Mouse (Mus musculus) olfactory bulb, adult 2 months (tissue): ENCODE results near the gene Homer3.

Experiments used
- CTCF ChIP-seq: fragments of 200-500 bp; IDR thresholded peaks from 2 replicates; pipeline ENCODE4 v1.5.1; 2012; ENCODE audit warnings: low read depth, mild to moderate bottlenecking, low read length, moderate library complexity; ENCODE audit not compliant: insufficient read depth
- POLR2A ChIP-seq: fragments of 200-500 bp; IDR thresholded peaks from 2 replicates; pipeline ENCODE4 v1.6.1; 2012; ENCODE audit warnings: mild to moderate bottlenecking, low read depth, low read length, moderate library complexity; ENCODE audit not compliant: insufficient read depth

GRCm38 (mm10) chr8:70316511-70317504, 34.2 kb downstream of the Homer3 start:
- TF ChIP-seq POLR2A (no peak; the same call in 1 of the 2 replicates), CTCF (no peak)
